Mouse (Mus musculus) hindbrain, embryonic 10.5 days (tissue): ENCODE results near the gene Irf7. TPM values are rescaled to one million over a fixed set of nuclear protein-coding genes. Genes with fewer than 3 reads are reported as not detected.
A peak's percentile ranks its signal among the peaks of the same experiment; 100 is the strongest.
"Not testable (repeated sequence)": the region's sequence is repeated elsewhere in the genome, so short reads cannot be mapped to it uniquely, and the experiment has no call there.

Experiments
- DNase-seq: peaks from one replicate; pipeline ENCODE4 v3.0.0-alpha.2; 2017; ENCODE audit warnings: low spot score
- H3K27ac ChIP-seq: fragments of 300-500 bp; sonication (generic); 2 replicates; pipeline ENCODE4 v1.5.1; 2016; ENCODE audit warnings: mild to moderate bottlenecking, moderate library complexity
- H3K27me3 ChIP-seq: fragments of 300-500 bp; sonication (generic); 2 replicates; pipeline ENCODE4 v1.6.1; 2016; ENCODE audit warnings: mild to moderate bottlenecking; ENCODE audit not compliant: poor library complexity, insufficient read depth, severe bottlenecking
- H3K36me3 ChIP-seq: fragments of 300-500 bp; sonication (generic); 2 replicates; pipeline ENCODE4 v1.6.1; 2016; ENCODE audit warnings: mild to moderate bottlenecking, moderate library complexity
- H3K4me1 ChIP-seq: fragments of 300-500 bp; sonication (generic); replicated peaks from 2 replicates; pipeline ENCODE4 v1.6.1; 2016; ENCODE audit warnings: mild to moderate bottlenecking
- H3K4me3 ChIP-seq: fragments of 300-500 bp; sonication (generic); 2 replicates; pipeline ENCODE4 v1.5.1; 2016; ENCODE audit warnings: mild to moderate bottlenecking, moderate library complexity
- H3K9me3 ChIP-seq: fragments of 300-500 bp; sonication (generic); 2 replicates; pipeline ENCODE4 v1.6.1; 2016; ENCODE audit warnings: mild to moderate bottlenecking, moderate library complexity
- WGBS: fragments of 180-500 bp; shearing (Covaris S2); methylation state at CpG from one replicate; pipeline ENCODE4 v1.1.7; 2016; 5-methylcytosine and 5-hydroxymethylcytosine counted together
- polyA plus RNA-seq: library from polyadenylated mRNA; unstranded; fragments of >200 nt; fragmentation: Nextera tagmentation; extraction: Ambion mirVana; gene quantifications from 2 replicates; pipeline ENCODE4 v1.2.1, GENCODE M21; 2016

Irf7 gene
- polyA plus RNA-seq, 1 experiment from 2014 or later: 1.2 TPM

DNA sequence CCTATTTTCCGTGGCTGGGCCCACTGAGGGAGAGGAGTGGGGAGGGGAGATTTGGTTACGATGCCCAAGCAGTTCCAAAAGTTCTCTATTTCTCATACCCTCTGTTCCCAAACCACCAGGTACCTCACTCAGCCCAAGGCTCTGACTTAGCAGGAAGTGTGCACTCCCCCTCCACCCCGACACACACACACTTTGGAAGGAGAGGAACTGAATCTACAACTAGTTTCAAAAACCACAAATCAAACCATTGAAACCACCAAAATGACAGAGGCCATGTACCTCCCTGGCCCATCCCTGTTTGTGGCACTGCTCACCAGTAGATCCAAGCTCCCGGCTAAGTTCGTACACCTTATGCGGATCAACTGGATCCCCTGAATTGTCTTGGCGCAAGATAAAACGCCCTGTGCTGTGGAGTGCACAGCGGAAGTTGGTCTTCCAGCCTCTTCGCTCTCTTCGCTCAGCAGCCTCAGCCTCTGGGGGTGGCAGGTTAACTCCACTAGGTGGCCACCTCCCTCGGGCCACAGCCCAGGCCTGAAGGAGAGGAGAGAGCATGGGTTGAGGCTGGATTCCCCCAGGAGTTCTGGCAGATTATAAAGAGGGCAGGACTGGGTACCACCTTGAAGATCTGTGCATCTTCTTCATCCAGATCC lies 1.4 kb downstream of the Irf7 start:
- peaks cover 50% of the 10 kb centered on the region for H3K36me3 ChIP-seq
- no peak overlapping the region for H3K27ac ChIP-seq
- 44% methylated on average over 12 of the region's 12 CpGs for WGBS
- no peaks in the 10 kb centered on the region for H3K9me3 ChIP-seq
- peaks cover 18% of the 10 kb centered on the region for H3K4me1 ChIP-seq
- peak overlapping the region; percentile 16; the same call in 1 of the 2 replicates for H3K4me3 ChIP-seq
- peak; percentile 33 for DNase-seq
- H3K27me3 ChIP-seq: no peaks in the 10 kb centered on the region

DNA sequence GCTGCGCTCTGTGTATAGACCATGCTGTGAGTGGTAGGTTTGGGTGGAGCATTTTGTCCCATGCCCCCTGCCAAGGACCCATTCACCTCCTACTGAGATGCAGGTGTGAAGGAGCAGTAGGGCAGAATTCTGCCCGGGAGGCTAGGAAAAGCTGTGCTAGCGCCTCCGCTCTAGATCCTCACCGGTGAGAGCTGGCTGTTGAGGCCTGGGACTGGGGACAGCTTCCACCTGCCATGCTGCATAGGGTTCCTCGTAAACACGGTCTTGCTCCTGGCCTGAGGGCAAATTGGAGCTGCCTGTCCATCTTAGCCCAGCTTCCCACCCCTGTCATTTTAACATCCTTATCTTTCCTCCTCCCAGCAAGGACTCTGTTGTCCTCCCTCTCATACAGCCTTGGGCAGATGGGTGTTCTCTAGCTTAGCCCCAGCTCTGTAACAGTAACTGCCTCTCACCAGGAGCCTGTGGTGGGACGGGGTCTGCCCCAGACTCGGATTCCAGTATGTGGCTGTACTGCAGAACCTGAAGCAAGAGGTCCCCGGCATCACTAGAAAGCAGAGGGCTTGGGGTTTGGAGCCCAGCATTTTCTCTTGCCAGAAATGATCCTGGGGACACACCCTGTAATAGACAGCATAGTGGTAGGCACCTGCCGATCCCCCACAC lies 2.1 kb downstream of the Irf7 start:
- Histone ChIP-seq H3K4me1 (peaks cover 18% of the 10 kb centered on the region), H3K27me3 (no peaks in the 10 kb centered on the region), H3K36me3 (peaks cover 57% of the 10 kb centered on the region), H3K4me3 (no peak overlapping the region), H3K9me3 (no peaks in the 10 kb centered on the region), H3K27ac (no peak overlapping the region)
- DNase-seq: no peak
- 76% methylated on average over 11 of the region's 11 CpGs for WGBS

DNA sequence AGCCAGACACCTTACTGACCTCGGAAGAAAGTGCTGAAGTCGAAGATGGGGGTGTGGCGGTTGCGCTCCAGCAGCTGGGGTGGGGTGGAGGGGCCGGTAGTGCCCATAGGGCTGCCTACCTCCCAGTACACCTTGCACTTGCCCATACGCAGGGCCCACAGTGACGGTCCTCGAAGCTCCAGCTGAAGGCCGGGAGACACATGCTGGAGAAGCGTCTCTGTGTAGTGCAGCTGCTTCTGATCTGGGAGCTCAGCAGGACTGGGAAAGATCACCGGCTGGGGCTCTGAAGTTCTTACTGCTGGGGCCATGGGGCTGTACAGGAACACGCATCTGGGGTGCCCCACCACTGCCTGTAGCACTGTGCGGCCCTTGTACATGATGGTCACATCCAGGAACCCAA lies 2.6 kb downstream of the Irf7 start:
- Histone ChIP-seq H3K27me3 (no peaks in the 10 kb centered on the region), H3K9me3 (no peaks in the 10 kb centered on the region), H3K4me1 (peaks cover 18% of the 10 kb centered on the region), H3K27ac (no peak overlapping the region), H3K36me3 (peaks cover 63% of the 10 kb centered on the region), H3K4me3 (no peak overlapping the region)
- WGBS: 89% methylated on average over 13 of the region's 13 CpGs
- no peak for DNase-seq

DNA sequence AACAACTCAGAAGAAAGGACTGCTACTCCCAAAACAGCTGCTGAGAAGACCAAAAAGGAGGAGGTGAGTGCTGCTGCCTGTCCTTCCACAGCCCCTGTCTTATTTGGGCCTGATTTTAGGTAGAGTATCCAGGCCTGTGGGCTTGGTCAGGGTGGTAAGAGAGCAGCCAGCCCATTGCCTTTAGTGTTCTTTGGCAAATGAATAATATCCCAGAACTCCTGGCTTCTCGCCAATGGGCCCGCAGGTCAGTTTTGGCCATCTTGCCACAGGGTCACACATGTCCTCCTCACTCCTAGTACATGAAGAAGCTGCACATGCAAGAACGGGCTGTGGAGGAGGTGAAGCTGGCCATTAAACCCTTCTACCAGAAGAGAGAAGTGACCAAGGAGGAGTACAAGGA lies 4.8 kb downstream of the Irf7 start:
- H3K36me3 ChIP-seq: peaks cover 84% of the 10 kb centered on the region
- no peaks in the 10 kb centered on the region for H3K9me3 ChIP-seq
- no peak overlapping the region for H3K4me3 ChIP-seq
- 95% methylated on average over 3 of the region's 3 CpGs for WGBS
- H3K27ac ChIP-seq: no peak overlapping the region
- peaks cover 17% of the 10 kb centered on the region for H3K4me1 ChIP-seq
- no peaks in the 10 kb centered on the region for H3K27me3 ChIP-seq
- no peak for DNase-seq

DNA sequence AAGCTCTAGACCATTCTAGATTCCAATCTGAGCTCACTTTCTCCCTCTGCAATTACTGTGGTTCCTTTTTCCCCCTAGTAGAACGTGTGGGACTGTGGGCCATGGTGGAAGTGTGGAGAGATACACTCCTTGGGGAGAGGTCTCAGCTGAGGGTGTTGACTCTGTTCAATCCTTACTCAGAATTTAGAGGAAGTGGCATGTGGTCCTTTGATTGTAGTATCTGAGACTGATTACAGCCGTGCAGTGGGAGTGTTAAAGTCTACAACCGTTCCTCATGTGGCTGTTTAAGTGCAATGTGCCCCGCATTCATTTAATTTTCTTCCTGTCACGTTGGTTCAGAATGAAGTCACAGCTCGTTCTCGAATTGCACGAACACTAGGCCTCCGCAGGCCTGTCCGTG lies 10.1 kb downstream of the Irf7 start:
- Histone ChIP-seq H3K27ac (no peak overlapping the region), H3K4me1 (no peaks in the 10 kb centered on the region), H3K27me3 (no peaks in the 10 kb centered on the region), H3K9me3 (no peaks in the 10 kb centered on the region), H3K36me3 (peaks cover 98% of the 10 kb centered on the region), H3K4me3 (no peak overlapping the region)
- WGBS: 93% methylated on average over 10 of the region's 10 CpGs
- DNase-seq: no peak

DNA sequence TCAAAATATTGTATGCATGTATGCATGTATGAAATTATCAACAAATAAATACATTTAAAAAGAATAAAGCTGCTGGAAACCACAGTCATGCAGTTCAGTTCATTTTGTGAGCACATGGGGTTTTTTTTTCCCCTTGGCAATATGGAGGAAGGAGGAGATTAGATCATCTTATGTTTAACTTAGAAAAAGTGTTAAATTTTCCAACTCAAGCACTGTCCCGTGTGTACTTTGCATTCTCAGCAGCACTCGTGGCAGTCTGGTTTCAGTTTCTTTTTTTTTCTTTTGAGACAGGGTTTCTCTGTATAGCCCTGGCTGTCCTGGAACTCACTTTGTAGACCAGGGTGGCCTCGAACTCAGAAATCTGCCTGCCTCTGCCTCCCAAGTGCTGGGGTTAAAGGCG lies 15.8 kb downstream of the Irf7 start:
- 95% methylated on average over 4 of the region's 4 CpGs for WGBS
- H3K27ac ChIP-seq, H3K4me1 ChIP-seq, DNase-seq, H3K27me3 ChIP-seq, H3K9me3 ChIP-seq, H3K4me3 ChIP-seq: not testable (repeated sequence)
- peaks cover 98% of the 10 kb centered on the region for H3K36me3 ChIP-seq

DNA sequence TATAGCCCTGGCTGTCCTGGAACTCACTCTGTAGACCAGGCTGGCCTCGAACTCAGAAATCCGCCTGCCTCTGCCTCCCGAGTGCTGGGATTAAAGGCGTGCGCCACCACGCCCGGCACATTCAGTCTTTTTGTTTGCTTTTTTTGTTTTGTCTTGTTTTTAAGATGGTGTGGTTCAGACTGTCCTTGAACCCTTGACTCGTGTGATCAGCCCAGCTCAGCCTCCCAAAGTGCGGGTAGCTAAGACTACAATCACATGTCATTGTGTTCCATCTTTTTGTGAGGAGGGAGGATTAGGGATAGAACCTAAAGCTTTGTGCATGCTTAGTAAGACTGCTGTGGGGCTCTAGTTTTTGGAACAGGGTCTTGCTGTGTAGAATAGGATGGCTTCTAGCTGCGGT lies 34.7 kb downstream of the Irf7 start:
- H3K9me3 ChIP-seq: no peaks in the 10 kb centered on the region
- H3K36me3 ChIP-seq: peaks cover 64% of the 10 kb centered on the region
- H3K27me3 ChIP-seq: no peaks in the 10 kb centered on the region
- 93% methylated on average over 10 of the region's 10 CpGs for WGBS
- no peak for DNase-seq
- H3K27ac ChIP-seq: no peak overlapping the region
- peaks cover 26% of the 10 kb centered on the region for H3K4me1 ChIP-seq
- no peak overlapping the region for H3K4me3 ChIP-seq

DNA sequence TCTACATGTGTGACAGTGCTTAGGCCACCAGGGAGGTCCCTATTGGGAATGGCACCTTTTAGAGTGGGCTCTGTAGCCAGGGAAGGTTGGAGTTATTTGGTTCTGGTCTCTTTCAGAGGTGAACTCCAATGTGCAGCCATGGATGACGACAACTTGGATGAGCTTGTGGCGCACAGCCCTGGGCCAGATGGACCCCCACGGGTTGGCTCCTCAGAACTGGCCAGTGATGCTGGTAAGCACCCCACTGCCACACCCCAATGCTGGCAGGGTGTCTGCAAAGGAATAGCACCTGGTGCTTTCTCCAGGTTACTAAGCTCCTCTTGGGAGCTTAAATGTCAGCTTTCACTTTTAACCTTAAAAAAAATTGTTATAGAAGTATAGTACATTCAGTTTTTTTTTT lies 35.2 kb downstream of the Irf7 start:
- no peaks in the 10 kb centered on the region for H3K9me3 ChIP-seq
- peaks cover 60% of the 10 kb centered on the region for H3K36me3 ChIP-seq
- H3K4me1 ChIP-seq: peaks cover 26% of the 10 kb centered on the region
- H3K27me3 ChIP-seq: no peaks in the 10 kb centered on the region
- no peak overlapping the region for H3K27ac ChIP-seq
- 95% methylated on average over 3 of the region's 3 CpGs for WGBS
- DNase-seq: no peak
- H3K4me3 ChIP-seq: no peak overlapping the region

DNA sequence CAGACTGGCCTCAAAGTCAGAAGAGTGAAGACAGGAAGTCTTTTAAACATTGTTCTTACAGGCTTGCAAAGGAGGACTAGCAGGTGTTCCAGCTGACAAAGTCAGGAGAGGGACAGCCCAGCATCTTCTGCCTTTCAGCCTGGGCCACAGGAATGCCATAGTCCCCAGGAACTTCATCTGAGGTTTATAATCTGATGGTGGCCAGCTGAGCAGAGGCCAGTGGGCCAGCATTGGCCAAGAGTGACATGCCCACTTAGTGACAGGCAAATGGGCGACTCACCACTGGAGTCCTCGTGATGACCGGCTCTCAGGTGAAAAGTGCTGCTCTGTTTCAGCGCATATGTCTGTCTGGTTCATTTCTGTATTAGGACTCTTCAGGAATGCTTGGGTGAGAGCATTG lies 35.7 kb downstream of the Irf7 start:
- Histone ChIP-seq H3K36me3 (peaks cover 54% of the 10 kb centered on the region), H3K4me1 (peaks cover 26% of the 10 kb centered on the region), H3K9me3 (no peaks in the 10 kb centered on the region), H3K27me3 (no peaks in the 10 kb centered on the region), H3K4me3 (peak overlapping the region; percentile 73), H3K27ac (no peak overlapping the region)
- 95% methylated on average over 4 of the region's 4 CpGs for WGBS
- no peak for DNase-seq

DNA sequence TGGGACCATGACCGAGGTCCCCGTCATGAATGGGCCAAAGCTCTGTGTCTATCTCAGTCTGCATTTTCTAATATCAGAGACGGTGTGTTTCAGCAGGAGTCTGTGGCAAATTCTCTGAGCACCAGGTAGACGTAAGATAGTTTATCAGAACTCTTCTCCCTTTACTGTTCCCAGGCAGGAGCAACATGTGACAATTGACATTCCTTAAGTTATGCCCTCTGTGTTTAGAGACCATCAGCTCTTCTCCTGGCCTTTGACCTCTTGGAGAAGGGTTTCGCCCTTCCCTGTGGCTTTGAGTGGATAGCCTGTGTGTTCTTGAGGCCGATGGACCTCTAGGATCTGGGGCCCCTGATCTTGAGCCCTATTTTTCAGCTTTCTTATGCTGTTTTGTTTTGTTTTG lies 36.6 kb downstream of the Irf7 start:
- DNase-seq: no peak
- Histone ChIP-seq H3K36me3 (peaks cover 46% of the 10 kb centered on the region), H3K9me3 (no peaks in the 10 kb centered on the region), H3K4me3 (peak overlapping the region; percentile 73), H3K27me3 (no peaks in the 10 kb centered on the region), H3K27ac (peak overlapping the region; percentile 99; the same call in 1 of the 2 replicates), H3K4me1 (peaks cover 26% of the 10 kb centered on the region)
- WGBS: 63% methylated on average over 6 of the region's 6 CpGs

DNA sequence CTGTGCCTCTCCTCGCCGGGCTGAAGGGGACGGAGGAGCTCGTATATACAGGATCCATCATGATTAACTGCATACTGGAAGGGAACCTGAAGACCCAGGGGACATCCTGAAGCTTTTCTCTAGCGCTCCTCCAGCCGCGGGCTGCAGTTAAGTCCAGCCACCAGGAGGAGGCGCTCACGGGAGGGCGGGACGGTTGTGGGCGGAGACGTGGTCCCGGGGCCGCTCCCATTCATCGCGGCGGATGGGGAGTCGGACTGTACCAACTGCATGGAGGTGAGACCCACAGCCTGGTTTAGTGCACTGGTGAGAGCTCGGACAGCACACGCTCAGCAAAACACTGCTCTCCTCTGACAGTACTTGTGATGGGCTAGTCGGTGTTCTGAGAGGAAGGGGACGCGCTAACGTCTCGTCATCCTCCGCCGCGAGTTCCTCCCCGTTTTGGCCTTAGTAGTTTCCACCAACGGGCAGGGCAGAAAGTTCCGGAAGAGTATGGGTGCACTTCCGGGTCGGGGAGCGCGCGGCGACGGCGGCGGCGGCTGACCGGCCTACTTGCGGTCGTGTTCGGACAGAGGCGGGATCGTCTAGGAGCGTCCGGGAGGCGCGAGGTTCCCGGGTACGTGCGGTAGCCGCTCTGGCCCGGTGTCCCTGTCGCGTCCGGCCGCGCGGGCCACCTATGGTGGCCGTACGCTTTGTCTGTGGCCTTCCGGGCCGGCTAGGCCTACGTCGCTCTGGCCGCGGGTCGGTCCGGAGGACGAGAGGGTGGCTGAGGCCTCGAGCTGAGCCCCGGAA lies 37.8 kb downstream of the Irf7 start, which contains the start of gene Phrf1:
Gene Phrf1, plus strand, starts transcription at position 506 of the 789 bp plus-strand sequence.
- H3K4me3 ChIP-seq: peak within 1 kb of the TSS; percentile 73
- peak; percentile 93 for DNase-seq
- no peaks in the 10 kb centered on the region for H3K27me3 ChIP-seq
- peaks cover 26% of the 10 kb centered on the region for H3K4me1 ChIP-seq
- under 1% methylated on average over 76 of the region's 76 CpGs for WGBS
- H3K27ac ChIP-seq: peak within 1 kb of the TSS; percentile 99
- H3K36me3 ChIP-seq: peaks cover 33% of the 10 kb centered on the region
- no peaks in the 10 kb centered on the region for H3K9me3 ChIP-seq

DNA sequence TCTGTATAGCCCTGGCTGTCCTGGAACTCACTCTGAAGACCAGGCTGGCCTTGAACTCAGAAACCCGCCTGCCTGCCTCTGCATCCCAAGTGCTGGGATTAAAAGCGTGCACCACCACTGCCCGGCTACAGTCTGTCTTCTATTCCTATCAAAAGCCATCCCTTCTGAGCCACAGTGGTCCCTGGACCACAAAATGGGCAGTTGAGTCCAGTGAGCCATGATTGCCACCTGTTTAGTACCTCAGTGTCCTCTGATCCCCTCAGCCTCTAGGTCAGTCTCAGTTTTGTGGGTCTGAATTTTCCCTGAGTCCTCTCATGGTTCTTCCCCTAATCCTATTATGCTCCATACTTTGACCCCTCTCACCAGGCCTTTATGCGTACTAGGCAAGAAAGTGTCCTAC lies 38.5 kb downstream of the Irf7 start:
- peaks cover 27% of the 10 kb centered on the region for H3K4me1 ChIP-seq
- no peaks in the 10 kb centered on the region for H3K27me3 ChIP-seq
- peaks cover 27% of the 10 kb centered on the region for H3K36me3 ChIP-seq
- no peak for DNase-seq
- WGBS: 81% methylated on average over 4 of the region's 4 CpGs
- peak overlapping the region; percentile 99 for H3K27ac ChIP-seq
- H3K4me3 ChIP-seq: peak overlapping the region; percentile 73
- H3K9me3 ChIP-seq: no peaks in the 10 kb centered on the region

DNA sequence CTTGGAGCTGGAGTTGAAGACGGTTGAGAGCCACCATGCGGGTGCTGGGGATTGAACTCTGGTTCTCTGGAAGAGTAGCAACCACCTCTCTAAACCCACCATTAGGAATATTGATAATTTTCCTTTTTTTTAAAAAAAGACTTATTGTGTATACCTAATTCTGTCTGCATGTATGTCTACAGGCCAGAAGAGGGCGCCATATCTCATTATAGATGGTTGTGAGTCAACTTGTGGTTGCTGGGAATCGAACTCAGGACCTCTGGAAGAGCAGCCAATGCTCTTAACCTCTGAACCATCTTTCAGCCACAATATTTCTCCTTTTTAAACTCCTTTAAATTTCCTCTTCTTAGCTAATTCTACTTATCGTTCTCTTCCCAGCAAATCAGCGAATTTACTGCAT lies 39.7 kb downstream of the Irf7 start:
- DNase-seq: no peak
- 83% methylated on average over 6 of the region's 6 CpGs for WGBS
- Histone ChIP-seq H3K9me3 (no peaks in the 10 kb centered on the region), H3K27me3 (no peaks in the 10 kb centered on the region), H3K27ac (no peak overlapping the region), H3K36me3 (peaks cover 14% of the 10 kb centered on the region), H3K4me1 (peaks cover 39% of the 10 kb centered on the region), H3K4me3 (no peak overlapping the region)
